Mouse (Mus musculus) MEL (cell line): ENCODE data around the gene Asb3. TPM values are rescaled to one million over a fixed set of nuclear protein-coding genes. Genes with fewer than 3 reads are reported as not detected.

Experiments
- DNase-seq: peaks from one replicate; pipeline ENCODE4 v3.0.0; 2011; ENCODE audit warnings: low read depth, low spot score
- H3K27ac ChIP-seq: 2 replicates; pipeline ENCODE4 v1.5.1; 2012; ENCODE audit warnings: low read depth, mild to moderate bottlenecking, control low read depth, low read length, moderate library complexity; ENCODE audit not compliant: control insufficient read depth
- H3K27me3 ChIP-seq, 2 experiments: fragments of 150-350 bp in 1 of 2; sonication (generic) in 1 of 2; 2 replicates each; pipeline ENCODE4 v1.6.1; 2012; ENCODE audit warnings: low read length in 2 of 2, mild to moderate bottlenecking in 2 of 2, improper control_type of control experiment in 1 of 2, moderate library complexity in 1 of 2; ENCODE audit not compliant: insufficient read depth in 2 of 2, control insufficient read depth in 1 of 2
- H3K36me3 ChIP-seq, 2 experiments: 2 replicates each; pipeline ENCODE4 v1.6.1; 2012 to 2014; ENCODE audit warnings: low read length in 2 of 2, improper control_type of control experiment in 1 of 2, inconsistent platforms in 1 of 2, mild to moderate bottlenecking in 1 of 2; ENCODE audit not compliant: insufficient read depth in 2 of 2, control insufficient read depth in 1 of 2
- H3K4me1 ChIP-seq, 2 experiments: fragments of 150-350 bp in 1 of 2; sonication (generic) in 1 of 2; 2 replicates each; pipeline ENCODE4 v1.6.1; 2012; ENCODE audit warnings: low read length in 2 of 2, improper control_type of control experiment in 1 of 2, mild to moderate bottlenecking in 1 of 2; ENCODE audit not compliant: insufficient read depth in 2 of 2, control insufficient read depth in 1 of 2
- H3K4me3 ChIP-seq, 2 experiments: fragments of 150-350 bp in 1 of 2; sonication (generic) in 1 of 2; 2 replicates each; pipeline ENCODE4 v1.5.1; 2012; ENCODE audit warnings: low read depth in 2 of 2, low read length in 2 of 2, mild to moderate bottlenecking in 2 of 2, moderate library complexity in 2 of 2, control low read depth in 1 of 2, improper control_type of control experiment in 1 of 2; ENCODE audit not compliant: control insufficient read depth in 1 of 2, insufficient read depth in 1 of 2
- H3K79me2 ChIP-seq: 2 replicates; pipeline ENCODE4 v1.6.1; 2012; ENCODE audit warnings: mild to moderate bottlenecking, low read length, moderate library complexity; ENCODE audit not compliant: control insufficient read depth, poor library complexity, insufficient read depth
- H3K9ac ChIP-seq: 2 replicates; pipeline ENCODE4 v1.6.1; 2012; ENCODE audit warnings: low read depth, mild to moderate bottlenecking, control low read depth, low read length, moderate library complexity; ENCODE audit not compliant: control insufficient read depth, poor library complexity, severe bottlenecking
- H3K9me3 ChIP-seq: fragments of 150-350 bp; sonication (generic); replicated peaks from 2 replicates; pipeline ENCODE4 v1.6.1; 2012; ENCODE audit warnings: mild to moderate bottlenecking, low read length, improper control_type of control experiment, moderate library complexity; ENCODE audit not compliant: insufficient read depth
- CHD2 ChIP-seq: IDR thresholded peaks from 2 replicates; pipeline ENCODE4 v1.6.1; 2011; ENCODE audit warnings: low read length, improper control_type of control experiment
- ETS1 ChIP-seq: IDR thresholded peaks from 2 replicates; pipeline ENCODE4 v1.6.1; 2012; ENCODE audit warnings: low read depth, mild to moderate bottlenecking, inconsistent platforms, low read length, improper control_type of control experiment, moderate library complexity
- GATA1 ChIP-seq: IDR thresholded peaks from 2 replicates; pipeline ENCODE4 v1.6.1; 2011; ENCODE audit warnings: low read depth, low read length, improper control_type of control experiment
- HCFC1 ChIP-seq: IDR thresholded peaks from 2 replicates; pipeline ENCODE4 v1.6.1; 2012; ENCODE audit warnings: low read depth, mild to moderate bottlenecking, inconsistent platforms, low read length, improper control_type of control experiment, moderate library complexity
- JUND ChIP-seq: IDR thresholded peaks from 2 replicates; pipeline ENCODE4 v1.6.1; 2011; ENCODE audit warnings: low read depth, mild to moderate bottlenecking, improper control_type of control experiment, low read length
- MYB ChIP-seq: IDR thresholded peaks from 2 replicates; pipeline ENCODE4 v1.6.1; 2011; ENCODE audit warnings: mild to moderate bottlenecking, low read depth, low read length, improper control_type of control experiment
- POLR2A ChIP-seq, 2 experiments: IDR thresholded peaks; 2 replicates each; pipeline ENCODE4 v1.6.1; 2011 to 2012; ENCODE audit warnings: low read length in 2 of 2, mild to moderate bottlenecking in 2 of 2, control low read depth in 1 of 2, improper control_type of control experiment in 1 of 2, low read depth in 1 of 2, moderate library complexity in 1 of 2; ENCODE audit not compliant: control insufficient read depth in 1 of 2, insufficient read depth in 1 of 2, poor library complexity in 1 of 2
- POLR2AphosphoS5 ChIP-seq: IDR thresholded peaks from 2 replicates; pipeline ENCODE4 v1.6.1; 2012; ENCODE audit warnings: low read depth, borderline replicate concordance, mild to moderate bottlenecking, inconsistent platforms, low read length, moderate library complexity, mixed read lengths
- SIN3A ChIP-seq: IDR thresholded peaks from 2 replicates; pipeline ENCODE4 v1.6.1; 2012; ENCODE audit warnings: low read length, improper control_type of control experiment, inconsistent platforms
- SMC3 ChIP-seq: IDR thresholded peaks from 2 replicates; pipeline ENCODE4 v1.6.1; 2011; ENCODE audit warnings: low read depth, low read length, improper control_type of control experiment
- TAL1 ChIP-seq: IDR thresholded peaks from 2 replicates; pipeline ENCODE4 v1.6.1; 2012; ENCODE audit warnings: mild to moderate bottlenecking, inconsistent platforms, low read length, moderate library complexity, mixed read lengths
- TBP ChIP-seq: IDR thresholded peaks from 2 replicates; pipeline ENCODE4 v1.8.0; 2011; ENCODE audit warnings: low read depth, low read length, improper control_type of control experiment
- TCF12 ChIP-seq: IDR thresholded peaks from 2 replicates; pipeline ENCODE4 v1.6.1; 2014; ENCODE audit warnings: low read depth, mild to moderate bottlenecking, inconsistent platforms, low read length, improper control_type of control experiment, moderate library complexity
- USF1 ChIP-seq: IDR thresholded peaks from 2 replicates; pipeline ENCODE4 v1.6.1; 2014; ENCODE audit warnings: low read depth, mild to moderate bottlenecking, inconsistent platforms, low read length, improper control_type of control experiment, moderate library complexity
- ZKSCAN1 ChIP-seq: IDR thresholded peaks from 2 replicates; pipeline ENCODE4 v1.6.1; 2012; ENCODE audit warnings: low read depth, mild to moderate bottlenecking, inconsistent platforms, low read length, improper control_type of control experiment, moderate library complexity
- ZMIZ1 ChIP-seq: IDR thresholded peaks from 2 replicates; pipeline ENCODE4 v1.6.1; 2012; ENCODE audit warnings: low read depth, mild to moderate bottlenecking, inconsistent platforms, low read length, improper control_type of control experiment, moderate library complexity
- ZNF384 ChIP-seq: IDR thresholded peaks from 2 replicates; pipeline ENCODE4 v1.6.1; 2012; ENCODE audit warnings: low read depth, mild to moderate bottlenecking, inconsistent platforms, low read length, improper control_type of control experiment
- polyA plus RNA-seq, 2 experiments: library from polyadenylated mRNA; stranded (reverse) in 1 of 2; unstranded in 1 of 2; fragments of >175 nt in 1 of 2; fragments of >200 nt in 1 of 2; gene quantifications; 2 replicates each; pipeline versions ENCODE4 v1.2.1 to v1.2.4; 2012; ENCODE audit warnings: low replicate concordance in 2 of 2, low read depth in 1 of 2; ENCODE audit not compliant: insufficient read length in 2 of 2, insufficient read depth in 1 of 2, missing spikeins in 1 of 2
- total RNA-seq: library from RNA; depleted of rRNA; stranded (reverse); fragments of 300-350 nt; gene quantifications from 2 replicates; pipeline ENCODE4 v1.2.3, GENCODE M21; 2012

Gene Asb3
- total and polyA plus RNA-seq, 3 experiments, result 7.9 to 14.3 TPM; not detected in 1

- Histone ChIP-seq H3K27ac (no peak overlapping the region), H3K79me2 (no peaks in the 10 kb centered on the region)
- TF ChIP-seq ZKSCAN1 (no peak), ZNF384 (peak; percentile 66; the same call in 1 of the 2 replicates)
- TF ChIP-seq, all 39 proteins: peak for 1
- Histone ChIP-seq H3K36me3 (no peaks in the 10 kb centered on the region), H3K4me3 (no peak overlapping the region), H3K27me3 (no peaks in the 10 kb centered on the region), H3K4me1 (no peaks in the 10 kb centered on the region), H3K9ac (no peak overlapping the region), H3K9me3 (no peaks in the 10 kb centered on the region)
- peak; percentile 61 for DNase-seq
These were observed 27.1 kb downstream of the Asb3 start for GRCm38 (mm10) chr11:30912311-30912710.

GRCm38 (mm10) chr11:30920641-30921040 lies 35.4 kb downstream of the Asb3 start:
- Histone ChIP-seq H3K27ac (no peak overlapping the region), H3K36me3 (peaks cover 0 to 5% of the 10 kb centered on the region in 2 experiments; a peak in 2 of 4 replicates), H3K4me1 (peaks cover under 1 to 11% of the 10 kb centered on the region in 2 experiments; a peak in 2 of 4 replicates), H3K9me3 (no peaks in the 10 kb centered on the region), H3K9ac (no peak overlapping the region), H3K27me3 (no peaks in the 10 kb centered on the region), H3K4me3 (no peak overlapping the region), H3K79me2 (no peaks in the 10 kb centered on the region)
- no peak for DNase-seq
- no peak for TF ChIP-seq SMC3
- TF ChIP-seq HCFC1, result no peak
- TF ChIP-seq ETS1, result no peak
- no peak for TF ChIP-seq TBP
- TF ChIP-seq GATA1, result no peak
- no peak for TF ChIP-seq MYB
- no peak for TF ChIP-seq SIN3A
- no peak for TF ChIP-seq TCF12
- no peak for TF ChIP-seq JUND
- TF ChIP-seq USF1, result no peak
- no peak for TF ChIP-seq CHD2

GRCm38 (mm10) chr11:30923283-30923682 lies 38.1 kb downstream of the Asb3 start:
- Histone ChIP-seq H3K4me3 (no peak overlapping the region), H3K9ac (no peak overlapping the region), H3K36me3 (peaks cover 0 to 31% of the 10 kb centered on the region in 2 experiments; a peak in 3 of 4 replicates), H3K27ac (no peak overlapping the region), H3K27me3 (no peaks in the 10 kb centered on the region), H3K9me3 (no peaks in the 10 kb centered on the region), H3K79me2 (no peaks in the 10 kb centered on the region), H3K4me1 (peaks cover 21 to 26% of the 10 kb centered on the region in 2 experiments)
- DNase-seq, result peak; percentile 68
- TF ChIP-seq ZNF384 (0 out of 2 replicates have a peak, but pooled peaks have one; percentile 9), POLR2A (IDR thresholded peaks at IDR 0.05; ENCODE audit: control insufficient read depth in 1 of 2, insufficient read depth in 1 of 2, low read depth in 1 of 2, low read length in 2 of 2, poor library complexity in 1 of 2) (no peak), ZMIZ1 (no peak), POLR2AphosphoS5 (no peak), ETS1 (peak; percentile 69), TAL1 (0 out of 2 replicates have a peak, but pooled peaks have one; percentile 8)
